Mouse (Mus musculus): ENCODE results near the gene Xpo5. TPM values are rescaled to one million over a fixed set of nuclear protein-coding genes. Genes with fewer than 3 reads are reported as not detected.

The Xpo5 gene
- 29.9 and 31.0 TPM in 2 replicates for polyA plus RNA-seq (2015; fragmentation: Nextera tagmentation; extraction: Ambion mirVana)

DNA sequence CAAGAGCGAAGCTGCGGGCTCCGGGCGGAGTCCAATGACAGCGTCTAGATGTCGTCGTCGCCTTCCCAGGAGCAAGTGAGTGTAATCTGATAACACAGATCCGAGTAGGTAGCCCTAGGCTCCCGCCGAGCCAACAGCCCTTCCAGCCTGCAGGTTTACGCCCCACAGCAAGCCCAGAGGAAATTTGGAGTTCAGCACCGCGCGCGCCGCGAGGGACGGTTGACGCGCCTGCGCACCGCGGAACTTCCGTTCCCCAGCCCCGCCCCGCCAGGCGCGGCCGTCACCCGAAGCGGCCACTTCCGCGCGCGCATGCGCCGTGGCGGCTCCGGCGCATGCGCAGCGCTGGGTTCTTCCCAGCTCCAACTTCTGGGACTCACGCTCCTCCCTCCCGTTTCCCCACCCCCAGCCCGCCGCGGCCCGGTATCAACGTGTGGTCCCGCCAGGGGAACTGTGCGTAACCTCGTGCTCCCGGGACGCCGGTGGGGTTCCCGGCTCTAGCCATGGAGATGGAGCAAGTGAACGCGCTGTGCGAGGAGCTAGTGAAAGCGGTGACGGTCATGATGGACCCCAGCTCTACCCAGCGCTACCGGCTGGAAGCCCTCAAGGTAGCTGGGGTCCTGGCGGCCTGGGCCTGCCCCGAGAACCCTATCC, at the start of gene Xpo5, which contains the start of gene Polh:
Xpo5 (plus strand) TSS at position 362 of the 651 bp plus-strand sequence.
Polh (minus strand) TSS at position 225 of the 651 bp plus-strand sequence.
- under 1% methylated on average over 66 of the region's 66 CpGs for WGBS
- no peaks in the 10 kb centered on the region for H3K27me3 ChIP-seq (replicated peaks)
- no peaks in the 10 kb centered on the region for H3K9me3 ChIP-seq (replicated peaks)
- peak within 1 kb of the TSS; percentile 87 for H3K4me3 ChIP-seq (replicated peaks)
- H3K27ac ChIP-seq (replicated peaks), result peak within 1 kb of the TSS; percentile 82
- H3K4me2 ChIP-seq, result peak within 1 kb of the TSS; percentile 88
- H3K36me3 ChIP-seq, result peaks cover 36% of the 10 kb centered on the region
- peaks cover 37% of the 10 kb centered on the region for H3K4me1 ChIP-seq
- peak within 1 kb of the TSS; percentile 90 for H3K9ac ChIP-seq (replicated peaks)
- peak; percentile 97 for ATAC-seq (ENCODE audit: low FRiP score)

DNA sequence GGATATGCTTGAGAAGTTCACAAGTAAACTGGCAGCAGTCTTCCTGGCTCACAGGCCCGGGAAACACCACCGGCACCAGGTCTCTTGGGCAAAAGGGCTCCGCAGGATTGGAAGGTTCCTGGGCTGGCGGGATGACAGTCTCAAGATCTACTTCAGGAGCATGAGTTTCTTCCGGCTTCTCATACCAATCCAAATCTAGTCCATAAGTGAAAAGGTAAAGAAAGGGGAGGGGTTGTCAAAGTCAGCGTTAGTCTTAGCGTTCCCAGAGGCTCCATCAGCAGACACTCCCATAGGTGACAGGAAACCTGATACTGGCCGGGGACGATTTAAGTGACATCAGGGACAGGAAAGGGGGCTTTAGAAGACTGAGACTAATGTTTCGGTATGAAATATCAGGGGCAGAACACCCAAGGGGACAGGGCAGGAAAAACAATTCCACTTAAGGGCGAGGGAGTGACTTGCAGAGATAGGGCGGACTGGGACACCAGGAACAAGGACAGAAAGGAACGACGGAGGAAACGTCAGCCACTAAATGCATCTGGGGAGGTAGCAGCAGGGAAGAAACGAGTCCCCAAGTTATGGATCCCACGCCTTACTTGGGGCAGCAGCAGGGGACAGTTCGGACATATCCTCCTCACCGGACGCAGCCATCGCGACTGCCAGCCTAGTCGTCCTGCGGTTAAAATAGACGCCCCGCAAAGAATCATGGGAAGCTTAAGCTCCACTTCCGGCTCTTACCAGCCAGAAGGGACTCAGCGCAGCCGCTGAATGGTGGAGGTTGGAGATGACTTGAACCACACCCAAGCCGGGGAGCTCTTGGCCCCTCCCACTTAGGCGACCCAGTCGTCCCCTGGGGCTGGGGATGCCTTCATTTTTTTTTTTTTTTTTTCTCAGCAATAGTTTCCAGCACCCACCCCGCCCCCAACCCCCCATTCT, 49.5 kb upstream of the Xpo5 start, which contains the start of gene Mad2l1bp:
Mad2l1bp (minus strand) TSS at position 707 of the 936 bp plus-strand sequence.
- Histone ChIP-seq H3K4me1 (peaks cover 14% of the 10 kb centered on the region), H3K36me3 (peaks cover 10% of the 10 kb centered on the region), H3K9ac (replicated peaks) (peak within 1 kb of the TSS; percentile 62), H3K4me2 (peak within 1 kb of the TSS; percentile 78), H3K9me3 (replicated peaks) (no peaks in the 10 kb centered on the region), H3K27me3 (replicated peaks) (no peaks in the 10 kb centered on the region), H3K4me3 (replicated peaks) (peak within 1 kb of the TSS; percentile 63), H3K27ac (replicated peaks) (peak within 1 kb of the TSS; percentile 75)
- peak; percentile 88 for ATAC-seq (ENCODE audit: low FRiP score)
- WGBS, result 6% methylated on average over 33 of the region's 33 CpGs

DNA sequence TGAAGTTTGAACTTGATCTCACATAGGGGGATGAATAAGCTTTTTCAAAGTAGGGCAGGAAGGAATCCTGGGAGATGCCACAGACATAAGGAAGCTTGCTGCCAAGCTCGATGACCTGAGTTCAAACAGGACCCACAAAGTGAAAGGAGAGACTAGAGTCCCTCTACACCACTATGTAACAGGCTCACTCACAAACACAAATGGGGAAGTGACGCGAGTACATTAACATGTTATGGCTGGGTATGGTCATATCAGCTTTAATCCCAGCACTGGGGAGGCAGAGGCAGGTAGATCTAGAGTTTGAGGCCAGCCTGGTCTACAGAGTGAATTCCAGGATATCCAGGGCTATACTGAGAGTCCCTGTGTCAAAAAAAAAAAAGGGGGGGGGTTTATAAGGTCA, 48.2 kb upstream of the Xpo5 start:
- Histone ChIP-seq H3K4me2 (no peak overlapping the region), H3K9ac (replicated peaks) (no peak overlapping the region), H3K27me3 (replicated peaks) (no peaks in the 10 kb centered on the region), H3K36me3 (no peaks in the 10 kb centered on the region), H3K4me1 (peaks cover 14% of the 10 kb centered on the region), H3K27ac (replicated peaks) (no peak overlapping the region), H3K9me3 (replicated peaks) (no peaks in the 10 kb centered on the region), H3K4me3 (replicated peaks) (no peak overlapping the region)
- ATAC-seq (ENCODE audit: low FRiP score), result no peak
- 95% methylated on average over 3 of the region's 3 CpGs for WGBS

DNA sequence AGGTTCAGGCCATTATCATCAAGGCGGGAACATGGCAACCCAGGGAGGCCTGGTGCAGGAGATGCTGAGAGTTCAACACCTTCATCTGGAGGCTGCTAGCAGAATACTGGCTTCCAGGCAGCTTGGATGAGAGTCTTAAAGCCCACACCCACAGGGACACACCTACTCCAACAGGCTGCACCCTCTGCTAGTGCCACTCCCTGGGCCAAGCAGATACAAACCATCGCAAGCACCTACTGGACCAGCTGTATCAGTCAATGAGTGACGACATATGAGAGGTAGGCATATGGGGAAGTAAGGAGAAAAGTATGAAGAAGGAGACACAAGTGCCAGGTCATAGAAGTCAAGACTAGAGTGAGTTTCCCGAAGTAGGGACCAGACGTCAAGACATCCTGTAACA, 45.9 kb upstream of the Xpo5 start:
- Histone ChIP-seq H3K9ac (replicated peaks) (no peak overlapping the region), H3K9me3 (replicated peaks) (no peaks in the 10 kb centered on the region), H3K4me2 (no peak overlapping the region), H3K36me3 (no peaks in the 10 kb centered on the region), H3K27me3 (replicated peaks) (no peaks in the 10 kb centered on the region), H3K4me3 (replicated peaks) (no peak overlapping the region), H3K4me1 (peaks cover 26% of the 10 kb centered on the region), H3K27ac (replicated peaks) (no peak overlapping the region)
- ATAC-seq (ENCODE audit: low FRiP score), result no peak
- 94% methylated on average over 5 of the region's 5 CpGs for WGBS

DNA sequence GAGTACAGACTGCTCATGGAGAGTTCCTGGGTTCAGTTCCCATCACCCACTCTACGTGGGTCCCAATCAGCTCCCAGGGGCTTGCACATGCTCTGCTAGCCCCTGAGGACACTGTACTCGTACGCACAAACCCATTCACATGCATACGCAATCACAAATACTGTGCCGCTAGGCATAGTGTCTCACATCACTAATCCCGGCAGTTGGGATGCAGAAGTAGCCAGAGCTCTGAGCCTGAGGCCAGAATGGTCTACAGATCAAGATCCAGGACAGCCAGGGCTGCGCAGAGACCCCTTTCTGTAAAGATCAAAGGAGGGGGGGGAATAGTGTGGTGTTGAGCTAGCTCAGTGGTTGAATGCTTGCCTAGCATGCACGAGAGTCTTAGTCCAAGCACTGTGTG, 45.5 kb upstream of the Xpo5 start:
- ATAC-seq (ENCODE audit: low FRiP score), result no peak
- 84% methylated on average over 8 of the region's 8 CpGs for WGBS
- no peak overlapping the region for H3K4me3 ChIP-seq (replicated peaks)
- H3K9ac ChIP-seq (replicated peaks), result no peak overlapping the region
- H3K27ac ChIP-seq (replicated peaks), result no peak overlapping the region
- H3K4me2 ChIP-seq, result no peak overlapping the region
- H3K36me3 ChIP-seq, result no peaks in the 10 kb centered on the region
- H3K4me1 ChIP-seq, result peaks cover 30% of the 10 kb centered on the region
- H3K9me3 ChIP-seq (replicated peaks), result no peaks in the 10 kb centered on the region
- H3K27me3 ChIP-seq (replicated peaks), result no peaks in the 10 kb centered on the region

DNA sequence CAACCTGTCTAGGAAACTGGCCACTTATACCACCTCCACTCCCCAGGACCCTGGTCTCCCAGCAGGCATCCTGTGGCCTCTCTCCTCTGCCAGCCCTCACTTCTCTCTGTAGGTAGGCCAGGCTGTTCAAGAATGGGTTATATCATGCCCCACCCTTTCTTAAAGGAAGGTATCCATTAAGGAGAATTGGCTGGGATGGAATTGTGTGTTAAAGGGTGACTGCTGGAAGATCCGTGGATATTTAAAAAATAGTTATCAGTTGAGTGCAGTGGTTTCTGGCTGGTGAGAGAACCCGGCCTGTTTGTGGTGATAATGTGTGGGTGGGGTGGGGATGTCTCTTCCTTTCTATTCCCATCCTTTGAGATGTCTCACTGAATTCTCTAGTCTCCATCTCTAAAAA, 43.3 kb upstream of the Xpo5 start:
- Histone ChIP-seq H3K4me3 (replicated peaks) (no peak overlapping the region), H3K9me3 (replicated peaks) (no peaks in the 10 kb centered on the region), H3K27ac (replicated peaks) (no peak overlapping the region), H3K4me2 (no peak overlapping the region), H3K4me1 (peaks cover 31% of the 10 kb centered on the region), H3K9ac (replicated peaks) (no peak overlapping the region), H3K36me3 (peaks cover 2% of the 10 kb centered on the region), H3K27me3 (replicated peaks) (no peaks in the 10 kb centered on the region)
- ATAC-seq (ENCODE audit: low FRiP score), result no peak
- WGBS, result 69% methylated on average over 2 of the region's 2 CpGs

DNA sequence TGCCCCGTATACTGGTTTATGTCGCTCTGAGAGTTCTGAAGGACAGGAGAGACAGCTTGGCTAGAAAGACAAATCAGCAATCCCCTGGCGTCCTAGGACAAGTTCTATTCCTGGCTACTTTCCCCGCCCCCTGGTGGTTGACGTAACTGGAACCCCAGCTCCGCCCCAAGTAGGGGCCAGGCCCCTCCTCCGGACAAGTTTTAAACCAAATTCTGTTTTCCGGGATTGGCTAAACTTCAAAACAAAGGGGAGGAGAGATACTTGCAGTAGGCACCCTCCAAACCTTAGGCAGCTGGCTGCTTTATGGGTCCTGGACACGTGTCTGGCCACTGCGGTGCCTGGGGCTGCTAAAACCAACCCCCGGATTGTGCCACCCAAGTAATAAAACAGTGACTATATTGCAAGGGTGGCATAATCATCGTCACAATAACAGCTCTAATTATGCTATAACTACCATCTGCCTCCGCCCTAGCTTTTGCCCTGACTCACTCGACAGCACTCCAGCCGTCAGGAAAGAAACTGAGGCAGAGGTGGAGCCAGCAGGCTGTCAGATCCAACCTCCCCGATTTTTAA, 42.4 kb upstream of the Xpo5 start:
- WGBS, result under 1% methylated on average over 16 of the region's 16 CpGs
- peak; percentile 67 for ATAC-seq (ENCODE audit: low FRiP score)

DNA sequence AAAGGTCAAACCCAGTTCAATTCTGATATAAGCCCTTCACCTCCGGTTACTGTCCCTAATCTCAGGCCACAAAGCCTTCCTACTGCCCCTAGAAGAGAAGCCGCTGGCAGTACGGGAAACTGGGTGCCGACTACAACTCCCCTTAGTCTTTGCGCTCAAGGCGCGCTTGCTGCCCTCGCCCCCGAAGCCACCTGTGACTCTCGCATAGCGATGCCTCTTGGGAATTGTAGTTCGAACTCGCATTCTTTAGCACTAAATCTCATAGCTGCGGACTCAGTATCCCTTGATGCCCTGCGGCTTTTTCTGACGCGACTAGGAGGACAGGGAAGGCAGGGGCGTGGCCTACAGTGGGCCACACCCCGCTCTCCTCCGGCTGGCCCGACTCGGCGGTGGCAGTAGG, 41.9 kb upstream of the Xpo5 start, which contains the start of gene Gtpbp2:
Gtpbp2 (plus strand) TSS at position 347 of the 400 bp plus-strand sequence.
- peaks cover 17% of the 10 kb centered on the region for H3K36me3 ChIP-seq
- WGBS, result under 1% methylated on average over 23 of the region's 23 CpGs

More for the DNA sequence above, 42.4 kb upstream of the Xpo5 start:
- Histone ChIP-seq H3K9me3 (replicated peaks) (no peaks in the 10 kb centered on the region), H3K27me3 (replicated peaks) (no peaks in the 10 kb centered on the region), H3K36me3 (peaks cover 12% of the 10 kb centered on the region), H3K27ac (replicated peaks) (peak overlapping the region; percentile 78), H3K4me2 (peak overlapping the region; percentile 89), H3K4me1 (peaks cover 31% of the 10 kb centered on the region), H3K4me3 (replicated peaks) (peak overlapping the region; percentile 85), H3K9ac (replicated peaks) (peak overlapping the region; percentile 50)

DNA sequence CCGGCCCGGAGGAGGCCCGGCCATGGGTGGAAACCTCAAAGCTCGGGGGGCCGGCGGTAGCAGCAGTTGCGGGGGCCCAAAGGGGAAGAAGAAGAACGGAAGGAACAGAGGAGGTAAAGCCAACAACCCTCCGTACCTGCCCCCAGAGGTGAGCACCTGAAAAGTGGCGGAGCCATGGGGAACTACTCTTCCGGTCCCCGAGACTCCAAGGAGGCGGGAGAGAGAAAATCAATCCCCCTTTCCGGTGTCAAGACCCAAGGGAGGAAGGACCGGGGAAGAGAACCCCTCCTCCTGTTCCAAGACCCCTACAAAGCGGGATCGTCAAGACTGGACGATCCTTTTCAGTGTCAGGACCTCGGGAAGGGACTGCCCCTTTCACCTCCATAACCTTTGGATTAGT, 41.4 kb upstream of the Xpo5 start:
- Histone ChIP-seq H3K36me3 (peaks cover 22% of the 10 kb centered on the region), H3K27ac (replicated peaks) (peak overlapping the region; percentile 82), H3K4me3 (replicated peaks) (peak overlapping the region; percentile 85), H3K4me2 (peak overlapping the region; percentile 89), H3K9me3 (replicated peaks) (no peaks in the 10 kb centered on the region), H3K27me3 (replicated peaks) (no peaks in the 10 kb centered on the region), H3K4me1 (peaks cover 31% of the 10 kb centered on the region), H3K9ac (replicated peaks) (peak overlapping the region; percentile 84)
- WGBS, result under 1% methylated on average over 19 of the region's 19 CpGs
- ATAC-seq (ENCODE audit: low FRiP score), result peak; percentile 40

More for the DNA sequence above, 41.9 kb upstream of the Xpo5 start, which contains the start of gene Gtpbp2:
- Histone ChIP-seq H3K4me1 (peaks cover 31% of the 10 kb centered on the region), H3K9me3 (replicated peaks) (no peaks in the 10 kb centered on the region), H3K27ac (replicated peaks) (peak within 1 kb of the TSS; percentile 82), H3K9ac (replicated peaks) (peak within 1 kb of the TSS; percentile 84), H3K27me3 (replicated peaks) (no peaks in the 10 kb centered on the region), H3K4me2 (peak within 1 kb of the TSS; percentile 89), H3K4me3 (replicated peaks) (peak within 1 kb of the TSS; percentile 85)
- ATAC-seq (ENCODE audit: low FRiP score), result peak; percentile 98

DNA sequence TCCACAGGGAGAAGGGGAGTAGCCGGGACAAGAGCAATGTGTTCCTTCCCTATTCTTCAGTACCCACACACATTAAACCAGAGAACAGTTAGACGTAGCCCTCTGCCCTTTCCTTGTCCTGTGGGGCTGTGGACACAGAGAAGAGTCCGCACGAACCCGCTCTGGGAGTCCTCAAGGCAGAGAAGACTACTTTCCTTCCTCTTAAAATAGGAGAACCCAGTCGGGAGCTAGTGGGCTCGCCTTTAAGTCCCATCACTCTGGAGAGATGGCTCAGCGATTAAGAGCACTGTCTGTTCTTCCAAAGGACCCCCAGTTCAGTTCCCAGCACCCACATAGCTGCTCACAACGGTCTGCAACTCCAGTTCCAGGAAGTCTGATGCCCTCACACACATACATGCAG, 40.9 kb upstream of the Xpo5 start:
- H3K27ac ChIP-seq (replicated peaks), result peak overlapping the region; percentile 82
- H3K36me3 ChIP-seq, result peaks cover 27% of the 10 kb centered on the region
- peaks cover 31% of the 10 kb centered on the region for H3K4me1 ChIP-seq
- no peaks in the 10 kb centered on the region for H3K9me3 ChIP-seq (replicated peaks)
- H3K9ac ChIP-seq (replicated peaks), result peak overlapping the region; percentile 84
- peak overlapping the region; percentile 89 for H3K4me2 ChIP-seq
- WGBS, result 52% methylated on average over 9 of the region's 9 CpGs
- H3K4me3 ChIP-seq (replicated peaks), result peak overlapping the region; percentile 85
- no peaks in the 10 kb centered on the region for H3K27me3 ChIP-seq (replicated peaks)
- no peak for ATAC-seq (ENCODE audit: low FRiP score)

DNA sequence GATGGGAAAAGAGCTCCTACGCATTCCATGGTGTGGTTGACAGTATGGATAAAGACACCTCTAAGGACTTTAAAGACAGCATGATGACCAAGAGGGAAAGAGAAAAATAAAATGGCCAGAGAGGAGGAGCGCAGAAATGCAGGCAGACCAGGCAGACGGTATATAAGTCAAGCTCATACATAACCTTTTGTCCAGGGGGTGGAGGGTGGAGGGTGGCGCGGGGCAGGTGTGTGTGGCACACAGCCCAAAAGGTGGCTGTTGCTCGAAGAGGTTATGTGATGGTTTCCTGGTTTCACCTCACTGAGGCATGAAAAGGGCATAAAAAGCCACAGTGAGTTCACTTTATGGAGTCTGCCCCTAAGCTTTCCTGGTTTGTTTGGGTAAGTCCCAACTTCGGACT, 40.0 kb upstream of the Xpo5 start:
- H3K4me1 ChIP-seq, result peaks cover 31% of the 10 kb centered on the region
- H3K27ac ChIP-seq (replicated peaks), result no peak overlapping the region
- H3K36me3 ChIP-seq, result peaks cover 36% of the 10 kb centered on the region
- H3K4me2 ChIP-seq, result peak overlapping the region; percentile 6; the same call in 1 of the 2 replicates
- no peak overlapping the region for H3K9ac ChIP-seq (replicated peaks)
- H3K27me3 ChIP-seq (replicated peaks), result no peaks in the 10 kb centered on the region
- H3K9me3 ChIP-seq (replicated peaks), result no peaks in the 10 kb centered on the region
- 94% methylated on average over 7 of the region's 7 CpGs for WGBS
- no peak overlapping the region for H3K4me3 ChIP-seq (replicated peaks)
- ATAC-seq (ENCODE audit: low FRiP score), result no peak
